Mouse (Mus musculus): ENCODE measurements around the gene Akap5. TPM values are rescaled to one million over a fixed set of nuclear protein-coding genes. Genes with fewer than 3 reads are reported as not detected.

The Akap5 gene
- polyA plus RNA-seq (2014; fragmentation: Nextera tagmentation; extraction: Ambion mirVana) = 0.96 and 1.7 TPM in 2 replicates

DNA sequence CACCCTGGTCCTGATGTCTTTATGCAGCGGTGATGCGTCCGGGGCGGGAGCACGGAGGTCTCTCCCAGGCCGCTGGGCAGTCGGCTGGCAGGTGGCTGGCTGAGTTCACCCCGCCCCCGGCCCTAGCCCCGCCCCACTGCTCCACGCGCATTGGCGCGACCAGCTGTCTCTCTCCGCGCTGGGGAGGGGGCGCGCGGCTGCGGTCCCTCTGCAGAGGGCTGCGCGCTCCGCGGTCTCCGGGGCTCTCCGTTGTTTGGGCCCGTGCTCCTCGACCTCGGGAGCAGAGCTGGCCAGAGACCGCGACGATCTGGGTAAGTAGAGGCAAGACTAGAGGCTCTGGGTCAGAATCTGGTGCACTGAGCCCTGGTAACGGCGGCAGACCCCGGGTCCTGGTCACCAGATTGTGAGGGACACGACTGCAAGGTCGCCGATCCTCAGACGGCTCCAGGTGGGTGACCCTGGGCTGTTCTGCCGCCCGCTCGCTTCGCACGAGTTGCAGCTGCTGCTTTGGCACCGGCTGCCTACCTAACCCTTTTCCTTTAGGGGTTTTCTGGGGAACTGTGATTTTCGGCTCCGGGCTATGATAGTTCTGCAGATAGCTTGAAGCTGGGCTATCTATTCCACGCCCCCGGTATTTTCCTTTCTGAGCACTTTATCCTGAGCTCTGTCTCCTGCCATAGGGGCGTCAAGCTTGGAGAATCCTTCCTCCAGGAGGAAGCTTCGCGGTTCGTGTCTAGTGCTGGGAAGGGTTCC lies at the start of gene Akap5:
Gene Akap5, plus strand, starts transcription at position 213 of the 753 bp plus-strand sequence.
- Histone ChIP-seq H3K9me3 (ENCODE audit: control insufficient read depth, low read length) (no peaks in the 10 kb centered on the region), H3K4me3 (ENCODE audit: low read length) (peak within 1 kb of the TSS; percentile 55), H3K4me1 (ENCODE audit: control insufficient read depth, insufficient read depth, low read length) (no peaks in the 10 kb centered on the region; the same call in 1 of the 2 replicates), H3K27ac (ENCODE audit: low read depth, low read length) (no peak within 1 kb of the TSS), H3K27me3 (ENCODE audit: control insufficient read depth, insufficient read depth, low read length) (no peaks in the 10 kb centered on the region), H3K4me2 (replicated peaks; ENCODE audit: low read depth, low read length) (peak within 1 kb of the TSS; percentile 85), H3K9ac (ENCODE audit: low read depth, low read length) (peak within 1 kb of the TSS; percentile 61), H3K36me3 (ENCODE audit: control insufficient read depth, insufficient read depth, low read length) (peaks cover 9% of the 10 kb centered on the region; the same call in 1 of the 2 replicates)
- ATAC-seq (ENCODE audit: low FRiP score, low TSS enrichment) = peak; percentile 97
- WGBS = 1% methylated on average over 53 of the region's 53 CpGs

- 80% methylated on average over 6 of the region's 6 CpGs for whole genome bisulfite sequencing
- H3K4me2 ChIP-seq (replicated peaks; ENCODE audit: low read depth, low read length) = no peak overlapping the region
- no peaks in the 10 kb centered on the region for H3K27me3 ChIP-seq (ENCODE audit: control insufficient read depth, insufficient read depth, low read length)
- no peak overlapping the region for H3K27ac ChIP-seq (ENCODE audit: low read depth, low read length)
- no peak overlapping the region for H3K4me3 ChIP-seq (ENCODE audit: low read length)
- no peak for ATAC-seq (ENCODE audit: low FRiP score, low TSS enrichment)
- H3K9me3 ChIP-seq (ENCODE audit: control insufficient read depth, low read length) = no peaks in the 10 kb centered on the region
- H3K4me1 ChIP-seq (ENCODE audit: control insufficient read depth, insufficient read depth, low read length) = no peaks in the 10 kb centered on the region
- H3K9ac ChIP-seq (ENCODE audit: low read depth, low read length) = no peak overlapping the region
- H3K36me3 ChIP-seq (ENCODE audit: control insufficient read depth, insufficient read depth, low read length) = peaks cover 23% of the 10 kb centered on the region
Observed at GRCm38 (mm10) chr12:76278209-76278608, 46.5 kb upstream of the Akap5 start.

DNA sequence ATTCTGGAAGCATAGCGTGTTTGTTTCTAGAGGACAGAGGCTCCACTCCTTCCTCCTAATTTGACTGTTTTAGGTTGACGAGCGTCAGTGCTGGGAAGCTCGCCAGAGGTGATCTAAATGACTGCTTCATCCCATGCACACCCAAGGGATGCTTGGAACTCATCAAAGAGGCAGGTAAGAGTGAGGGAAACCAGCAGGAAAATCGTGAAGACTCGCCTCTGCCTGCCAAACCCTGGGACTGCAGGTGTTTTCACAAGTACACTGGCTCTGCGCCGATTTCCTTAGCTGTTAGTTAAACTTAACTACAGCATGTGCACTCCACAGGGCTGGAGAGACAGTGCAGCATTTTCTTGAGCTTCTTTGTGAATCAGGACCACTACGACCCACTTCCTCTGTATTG lies 44.1 kb upstream of the Akap5 start:
- Histone ChIP-seq H3K27ac (ENCODE audit: low read depth, low read length) (no peak overlapping the region), H3K4me3 (ENCODE audit: low read length) (no peak overlapping the region), H3K4me1 (ENCODE audit: control insufficient read depth, insufficient read depth, low read length) (no peaks in the 10 kb centered on the region), H3K9ac (ENCODE audit: low read depth, low read length) (no peak overlapping the region), H3K36me3 (ENCODE audit: control insufficient read depth, insufficient read depth, low read length) (peaks cover 40% of the 10 kb centered on the region), H3K4me2 (replicated peaks; ENCODE audit: low read depth, low read length) (no peak overlapping the region), H3K27me3 (ENCODE audit: control insufficient read depth, insufficient read depth, low read length) (no peaks in the 10 kb centered on the region), H3K9me3 (ENCODE audit: control insufficient read depth, low read length) (no peaks in the 10 kb centered on the region)
- 86% methylated on average over 9 of the region's 9 CpGs for WGBS
- no peak for ATAC-seq (ENCODE audit: low FRiP score, low TSS enrichment)

- no peak overlapping the region for H3K9ac ChIP-seq (ENCODE audit: low read depth, low read length)
- WGBS = 73% methylated on average over 2 of the region's 2 CpGs
- no peaks in the 10 kb centered on the region for H3K27me3 ChIP-seq (ENCODE audit: control insufficient read depth, insufficient read depth, low read length)
- ATAC-seq (ENCODE audit: low FRiP score, low TSS enrichment) = no peak
- H3K4me2 ChIP-seq (replicated peaks; ENCODE audit: low read depth, low read length) = no peak overlapping the region
- H3K4me1 ChIP-seq (ENCODE audit: control insufficient read depth, insufficient read depth, low read length) = no peaks in the 10 kb centered on the region
- H3K36me3 ChIP-seq (ENCODE audit: control insufficient read depth, insufficient read depth, low read length) = peaks cover 40% of the 10 kb centered on the region
- no peak overlapping the region for H3K4me3 ChIP-seq (ENCODE audit: low read length)
- H3K9me3 ChIP-seq (ENCODE audit: control insufficient read depth, low read length) = no peaks in the 10 kb centered on the region
- H3K27ac ChIP-seq (ENCODE audit: low read depth, low read length) = no peak overlapping the region
Observed at GRCm38 (mm10) chr12:76281111-76281660, 43.5 kb upstream of the Akap5 start.

GRCm38 (mm10) chr12:76282132-76282531 lies 42.6 kb upstream of the Akap5 start:
- no peak overlapping the region for H3K4me3 ChIP-seq (ENCODE audit: low read length)
- no peak overlapping the region for H3K27ac ChIP-seq (ENCODE audit: low read depth, low read length)
- ATAC-seq (ENCODE audit: low FRiP score, low TSS enrichment) = no peak
- H3K9me3 ChIP-seq (ENCODE audit: control insufficient read depth, low read length) = no peaks in the 10 kb centered on the region
- H3K9ac ChIP-seq (ENCODE audit: low read depth, low read length) = no peak overlapping the region
- H3K27me3 ChIP-seq (ENCODE audit: control insufficient read depth, insufficient read depth, low read length) = no peaks in the 10 kb centered on the region
- 68% methylated on average over 4 of the region's 4 CpGs for WGBS
- no peak overlapping the region for H3K4me2 ChIP-seq (replicated peaks; ENCODE audit: low read depth, low read length)
- peaks cover 43% of the 10 kb centered on the region for H3K36me3 ChIP-seq (ENCODE audit: control insufficient read depth, insufficient read depth, low read length)
- H3K4me1 ChIP-seq (ENCODE audit: control insufficient read depth, insufficient read depth, low read length) = no peaks in the 10 kb centered on the region

- WGBS = 82% methylated on average over 17 of the region's 17 CpGs
- Histone ChIP-seq H3K27ac (ENCODE audit: low read depth, low read length) (no peak overlapping the region), H3K36me3 (ENCODE audit: control insufficient read depth, insufficient read depth, low read length) (peaks cover 43% of the 10 kb centered on the region), H3K4me2 (replicated peaks; ENCODE audit: low read depth, low read length) (no peak overlapping the region), H3K9ac (ENCODE audit: low read depth, low read length) (no peak overlapping the region), H3K4me1 (ENCODE audit: control insufficient read depth, insufficient read depth, low read length) (no peaks in the 10 kb centered on the region), H3K9me3 (ENCODE audit: control insufficient read depth, low read length) (no peaks in the 10 kb centered on the region), H3K4me3 (ENCODE audit: low read length) (no peak overlapping the region), H3K27me3 (ENCODE audit: control insufficient read depth, insufficient read depth, low read length) (no peaks in the 10 kb centered on the region)
- no peak for ATAC-seq (ENCODE audit: low FRiP score, low TSS enrichment)
Observed at GRCm38 (mm10) chr12:76282532-76283173, 42.0 kb upstream of the Akap5 start.

- WGBS = 57% methylated on average over 6 of the region's 6 CpGs
- H3K9me3 ChIP-seq (ENCODE audit: control insufficient read depth, low read length) = no peaks in the 10 kb centered on the region
- no peak overlapping the region for H3K9ac ChIP-seq (ENCODE audit: low read depth, low read length)
- H3K4me2 ChIP-seq (replicated peaks; ENCODE audit: low read depth, low read length) = no peak overlapping the region
- H3K4me3 ChIP-seq (ENCODE audit: low read length) = no peak overlapping the region
- H3K4me1 ChIP-seq (ENCODE audit: control insufficient read depth, insufficient read depth, low read length) = no peaks in the 10 kb centered on the region
- no peaks in the 10 kb centered on the region for H3K27me3 ChIP-seq (ENCODE audit: control insufficient read depth, insufficient read depth, low read length)
- ATAC-seq (ENCODE audit: low FRiP score, low TSS enrichment) = no peak
- peaks cover 53% of the 10 kb centered on the region for H3K36me3 ChIP-seq (ENCODE audit: control insufficient read depth, insufficient read depth, low read length)
- no peak overlapping the region for H3K27ac ChIP-seq (ENCODE audit: low read depth, low read length)
Observed at GRCm38 (mm10) chr12:76285418-76285817, 39.3 kb upstream of the Akap5 start.

- no peak overlapping the region for H3K27ac ChIP-seq (ENCODE audit: low read depth, low read length)
- H3K36me3 ChIP-seq (ENCODE audit: control insufficient read depth, insufficient read depth, low read length) = peaks cover 64% of the 10 kb centered on the region
- H3K9me3 ChIP-seq (ENCODE audit: control insufficient read depth, low read length) = no peaks in the 10 kb centered on the region
- 84% methylated on average over 8 of the region's 8 CpGs for WGBS
- no peaks in the 10 kb centered on the region for H3K27me3 ChIP-seq (ENCODE audit: control insufficient read depth, insufficient read depth, low read length)
- no peaks in the 10 kb centered on the region for H3K4me1 ChIP-seq (ENCODE audit: control insufficient read depth, insufficient read depth, low read length)
- ATAC-seq (ENCODE audit: low FRiP score, low TSS enrichment) = no peak
- H3K4me3 ChIP-seq (ENCODE audit: low read length) = no peak overlapping the region
- no peak overlapping the region for H3K4me2 ChIP-seq (replicated peaks; ENCODE audit: low read depth, low read length)
- H3K9ac ChIP-seq (ENCODE audit: low read depth, low read length) = no peak overlapping the region
Observed at GRCm38 (mm10) chr12:76287986-76288385, 36.7 kb upstream of the Akap5 start.

DNA sequence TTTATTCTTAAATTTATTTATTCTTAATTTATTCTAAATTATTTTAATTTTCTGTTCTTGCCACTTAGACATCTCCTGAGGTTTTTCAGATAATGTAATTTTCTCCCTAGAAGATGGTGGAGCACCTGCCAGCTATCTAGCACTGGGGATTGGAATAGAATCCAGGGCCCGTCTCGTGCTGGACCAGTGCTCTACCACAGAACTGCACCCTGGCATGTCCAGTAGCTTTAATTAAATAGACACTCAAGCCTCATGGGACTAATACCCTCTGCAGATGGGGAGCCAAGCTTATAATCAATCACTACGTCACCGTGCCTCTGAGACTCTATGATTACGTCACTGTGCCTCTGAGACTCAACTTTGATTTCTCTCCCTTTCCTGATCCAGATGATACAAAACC lies 36.2 kb upstream of the Akap5 start:
- 93% methylated on average over 5 of the region's 5 CpGs for WGBS
- Histone ChIP-seq H3K4me3 (ENCODE audit: low read length) (no peak overlapping the region), H3K9ac (ENCODE audit: low read depth, low read length) (no peak overlapping the region), H3K27me3 (ENCODE audit: control insufficient read depth, insufficient read depth, low read length) (no peaks in the 10 kb centered on the region), H3K4me2 (replicated peaks; ENCODE audit: low read depth, low read length) (no peak overlapping the region), H3K36me3 (ENCODE audit: control insufficient read depth, insufficient read depth, low read length) (peaks cover 61% of the 10 kb centered on the region), H3K4me1 (ENCODE audit: control insufficient read depth, insufficient read depth, low read length) (no peaks in the 10 kb centered on the region), H3K27ac (ENCODE audit: low read depth, low read length) (no peak overlapping the region), H3K9me3 (ENCODE audit: control insufficient read depth, low read length) (no peaks in the 10 kb centered on the region)
- no peak for ATAC-seq (ENCODE audit: low FRiP score, low TSS enrichment)

Data from kidney, embryonic 14.5 days (tissue).